Mouse (Mus musculus) G1E (cell line): ENCODE results near the gene Sun2. TPM values are rescaled to one million over a fixed set of nuclear protein-coding genes. Genes with fewer than 3 reads are reported as not detected.

ENCODE experiments used
- ATAC-seq: 2 replicates; pipeline ENCODE4 v1.8.0; 2016; ENCODE audit warnings: mild to moderate bottlenecking; ENCODE audit not compliant: insufficient number of reproducible peaks, poor library complexity, low FRiP score, severe bottlenecking; ENCODE audit errors: extremely low read depth
- DNase-seq: peaks from one replicate; pipeline ENCODE4 v3.0.0; 2012; ENCODE audit warnings: low spot score
- H3K27me3 ChIP-seq: 2 replicates; pipeline ENCODE4 v1.6.1; 2012; ENCODE audit warnings: mild to moderate bottlenecking, low read length, inconsistent platforms; ENCODE audit not compliant: insufficient read depth
- H3K36me3 ChIP-seq: replicated peaks from 2 replicates; pipeline ENCODE3; 2012; ENCODE audit warnings: mild to moderate bottlenecking, inconsistent platforms
- H3K4me1 ChIP-seq: 2 replicates; pipeline ENCODE4 v1.6.1; 2012; ENCODE audit warnings: low read depth, low read length, inconsistent platforms, mixed read lengths; ENCODE audit not compliant: insufficient read depth
- H3K4me3 ChIP-seq: 2 replicates; pipeline ENCODE4 v1.5.1; 2012; ENCODE audit warnings: low read depth, mild to moderate bottlenecking, inconsistent platforms, low read length, moderate library complexity, mixed read lengths
- H3K9me3 ChIP-seq: replicated peaks from 2 replicates; pipeline ENCODE4 v1.6.1; 2012; ENCODE audit warnings: inconsistent platforms
- CTCF ChIP-seq: IDR thresholded peaks from 2 replicates; pipeline ENCODE4 v1.5.1; 2012; ENCODE audit warnings: low read depth, low read length, inconsistent platforms, mixed read lengths
- GATA1 ChIP-seq: IDR thresholded peaks from 2 replicates; pipeline ENCODE4 v1.6.1; 2012; ENCODE audit warnings: borderline replicate concordance, low read length, inconsistent platforms, mixed read lengths
- GATA2 ChIP-seq: IDR thresholded peaks from 2 replicates; pipeline ENCODE4 v1.6.1; 2012; ENCODE audit warnings: low read depth, low read length, inconsistent platforms, borderline replicate concordance
- POLR2AphosphoS5 ChIP-seq: IDR thresholded peaks from 2 replicates; pipeline ENCODE4 v1.6.1; 2012; ENCODE audit warnings: low read depth, low read length, inconsistent platforms; ENCODE audit not compliant: insufficient replicate concordance
- TAL1 ChIP-seq: conservative IDR thresholded peaks from 2 replicates; pipeline ENCODE4 v1.6.1; 2012; ENCODE audit warnings: low read depth, low read length, inconsistent platforms, mixed read lengths
- polyA plus RNA-seq: library from polyadenylated mRNA; stranded (reverse); fragments of >175 nt; gene quantifications from 2 replicates; pipeline ENCODE4 v1.2.3, GENCODE M21; 2012
- total RNA-seq, 2 experiments: library from RNA; stranded (forward) in 1 of 2; stranded (reverse) in 1 of 2; fragments of 200-1000 nt in 1 of 2; fragments of >200 nt in 1 of 2; fragmentation: Nextera tagmentation in 1 of 2; gene quantifications; 2 replicates each; pipeline ENCODE4 v1.2.3; 2014 to 2017

Gene Sun2
- total and polyA plus RNA-seq, 3 experiments = 24.4 to 33.3 (median 30.1) TPM

DNA sequence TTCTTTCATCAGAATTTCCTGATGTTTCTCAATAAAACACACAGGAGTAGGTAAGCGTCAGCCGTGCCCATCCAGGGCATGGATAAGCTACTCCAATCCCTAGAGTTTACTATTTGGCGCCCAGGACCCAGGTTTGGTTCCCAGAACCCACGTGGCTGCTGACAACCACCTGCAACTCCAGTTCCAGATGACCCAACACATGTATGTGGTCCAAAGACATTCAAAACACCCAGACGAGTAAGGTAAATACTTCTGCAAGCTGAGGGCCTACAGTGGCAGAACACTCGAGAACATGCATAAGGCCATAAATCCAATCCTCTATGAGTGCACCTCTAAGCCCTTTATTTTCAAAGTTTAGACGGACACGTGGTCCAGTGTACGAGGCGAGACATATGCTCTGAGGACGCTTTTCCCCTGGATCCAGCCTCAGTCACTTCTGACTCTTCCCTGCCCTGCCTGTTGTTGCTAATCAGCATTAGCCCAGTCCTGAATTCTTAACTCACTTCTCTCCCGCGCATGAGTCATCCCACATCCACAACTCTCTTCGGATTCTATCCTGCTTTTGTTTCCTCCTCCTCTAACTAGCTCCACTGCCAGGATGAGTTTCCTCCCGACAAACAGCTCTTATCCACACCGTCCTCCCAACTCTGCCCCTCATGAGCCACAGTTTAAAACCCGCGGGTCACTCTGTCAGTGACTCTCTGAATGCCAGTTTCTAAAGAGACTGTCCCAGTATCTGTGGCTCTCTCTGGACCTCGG is 58.5 kb downstream of the Sun2 start:
- DNase-seq (no peak), ATAC-seq (no peak)
- TF ChIP-seq GATA2 (no peak), GATA1 (no peak), POLR2AphosphoS5 (no peak), TAL1 (no peak), CTCF (no peak)
- H3K4me3 ChIP-seq = peak overlapping the region; percentile 36; the same call in 1 of the 2 replicates
- peaks cover 67% of the 10 kb centered on the region for H3K36me3 ChIP-seq
- H3K4me1 ChIP-seq = peaks cover 73% of the 10 kb centered on the region
- H3K27me3 ChIP-seq = no peaks in the 10 kb centered on the region
- H3K9me3 ChIP-seq = no peaks in the 10 kb centered on the region

DNA sequence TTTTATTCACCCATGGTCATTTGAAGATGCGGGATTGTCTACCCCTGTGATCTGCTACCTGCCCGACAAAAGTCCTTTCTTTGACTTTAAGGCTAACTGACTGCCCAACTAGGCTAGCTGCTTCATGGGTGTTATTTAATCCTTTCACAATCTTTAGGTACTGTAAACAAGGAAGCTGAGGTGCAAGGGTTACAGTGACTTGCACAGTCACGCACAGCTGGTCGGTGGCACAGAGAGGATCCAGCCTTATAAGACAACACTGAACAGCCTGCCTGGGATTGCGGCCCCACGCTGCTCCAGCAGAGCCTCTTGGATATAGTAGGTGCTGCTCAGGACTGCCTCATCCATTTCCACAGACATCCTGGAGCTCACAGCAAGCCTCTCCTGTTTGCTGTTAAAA is 59.2 kb downstream of the Sun2 start:
- Histone ChIP-seq H3K4me1 (peaks cover 68% of the 10 kb centered on the region), H3K4me3 (peak overlapping the region; percentile 53; the same call in 1 of the 2 replicates), H3K27me3 (no peaks in the 10 kb centered on the region), H3K9me3 (no peaks in the 10 kb centered on the region), H3K36me3 (peaks cover 74% of the 10 kb centered on the region)
- ATAC-seq (no peak), DNase-seq (no peak)
- TF ChIP-seq GATA2 = no peak
- no peak for TF ChIP-seq POLR2AphosphoS5
- no peak for TF ChIP-seq CTCF
- no peak for TF ChIP-seq GATA1
- TF ChIP-seq TAL1 = no peak

DNA sequence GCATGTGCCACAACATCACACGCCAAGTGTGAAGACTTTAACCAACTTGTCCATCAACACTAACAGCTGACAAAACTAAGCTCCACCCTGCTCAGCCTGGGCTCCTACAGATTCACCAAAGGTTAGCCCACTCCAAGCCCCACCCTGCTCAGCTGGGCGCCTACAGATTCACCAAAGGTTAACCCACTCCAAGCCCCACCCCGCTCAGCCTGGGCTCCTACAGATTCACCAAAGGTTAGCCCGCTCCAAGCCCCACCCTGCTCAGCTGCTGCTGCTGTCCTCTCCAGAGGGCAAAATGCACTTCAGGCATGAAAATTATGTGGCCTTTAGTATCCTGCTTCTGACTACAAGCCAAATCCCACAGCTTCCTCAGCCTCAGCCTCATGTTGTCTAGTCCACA is 60.4 kb downstream of the Sun2 start:
- TF ChIP-seq POLR2AphosphoS5 (no peak), TAL1 (no peak), CTCF (no peak), GATA2 (no peak), GATA1 (no peak)
- ATAC-seq (no peak), DNase-seq (no peak)
- H3K9me3 ChIP-seq = no peaks in the 10 kb centered on the region
- no peaks in the 10 kb centered on the region for H3K27me3 ChIP-seq
- H3K36me3 ChIP-seq = peaks cover 85% of the 10 kb centered on the region
- peak overlapping the region; percentile 10; the same call in 1 of the 2 replicates for H3K4me3 ChIP-seq
- H3K4me1 ChIP-seq = peaks cover 73% of the 10 kb centered on the region

DNA sequence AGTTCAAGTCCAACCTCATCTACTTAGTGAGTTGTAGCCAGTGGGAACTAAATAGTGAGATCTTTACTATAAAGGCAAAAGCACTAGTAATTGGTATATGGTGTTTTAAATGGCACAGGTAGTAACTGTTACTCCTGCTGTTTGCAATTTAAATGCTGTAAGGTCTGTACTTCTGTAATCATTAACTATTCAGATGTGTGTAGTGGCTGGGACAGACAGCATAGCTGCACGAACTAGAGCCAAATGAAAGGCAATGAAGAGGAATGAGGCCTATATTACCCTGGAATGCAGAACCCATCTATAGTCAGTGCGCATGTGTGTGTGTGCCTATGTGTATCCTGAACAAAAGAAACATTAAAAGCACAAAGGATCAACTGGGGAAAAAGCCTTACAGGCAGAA is 64.4 kb downstream of the Sun2 start:
- DNase-seq = no peak
- Histone ChIP-seq H3K27me3 (no peaks in the 10 kb centered on the region), H3K4me1 (peaks cover 49% of the 10 kb centered on the region), H3K9me3 (no peaks in the 10 kb centered on the region), H3K36me3 (peaks cover 90% of the 10 kb centered on the region), H3K4me3 (no peak overlapping the region)
- no peak for ATAC-seq
- TF ChIP-seq GATA2 (no peak), TAL1 (no peak), GATA1 (no peak), POLR2AphosphoS5 (no peak), CTCF (no peak)

Other genes with a start within 250 kb of the Sun2 start
- gene Kcnj4, start 237.3 kb downstream of the Sun2 start, total RNA-seq (2014; fragmentation: Nextera tagmentation) = not detected in 2 replicates
- 0.05 TPM in 1 of 2 replicates, not detected in the other for gene Kcnj4, start 237.3 kb downstream of the Sun2 start, total RNA-seq (2017)
- gene Kcnj4, start 237.3 kb downstream of the Sun2 start, polyA plus RNA-seq = not detected in 2 replicates
- not detected in 2 replicates for gene Kdelr3, start 226.1 kb downstream of the Sun2 start, total RNA-seq (2014; fragmentation: Nextera tagmentation)
- gene Kdelr3, start 226.1 kb downstream of the Sun2 start, total RNA-seq (2017) = 0.05 TPM in 1 of 2 replicates, not detected in the other
- gene Kdelr3, start 226.1 kb downstream of the Sun2 start, polyA plus RNA-seq = not detected in 2 replicates
- gene Ddx17, start 195.8 kb downstream of the Sun2 start, total RNA-seq (2014; fragmentation: Nextera tagmentation) = 238 and 294 TPM in 2 replicates
- gene Ddx17, start 195.8 kb downstream of the Sun2 start, total RNA-seq (2017) = 191 and 220 TPM in 2 replicates
- gene Ddx17, start 195.8 kb downstream of the Sun2 start, polyA plus RNA-seq = 54.2 and 61.0 TPM in 2 replicates
- gene Dmc1, start 137.4 kb downstream of the Sun2 start, total RNA-seq (2014; fragmentation: Nextera tagmentation) = not detected in 2 replicates
- gene Dmc1, start 137.4 kb downstream of the Sun2 start, total RNA-seq (2017) = 0.29 TPM in 1 of 2 replicates, not detected in the other
- not detected in 2 replicates for gene Dmc1, start 137.4 kb downstream of the Sun2 start, polyA plus RNA-seq
- 0.90 and 3.4 TPM in 2 replicates for gene Fam227a, start 83.6 kb downstream of the Sun2 start, total RNA-seq (2014; fragmentation: Nextera tagmentation)
- gene Fam227a, start 83.6 kb downstream of the Sun2 start, total RNA-seq (2017) = 1.2 and 2.1 TPM in 2 replicates
- gene Fam227a, start 83.6 kb downstream of the Sun2 start, polyA plus RNA-seq = 0.11 and 0.13 TPM in 2 replicates
- gene Cby1, start 83.3 kb downstream of the Sun2 start, total RNA-seq (2014; fragmentation: Nextera tagmentation) = 9.9 and 18.5 TPM in 2 replicates
- 44.7 and 54.5 TPM in 2 replicates for gene Cby1, start 83.3 kb downstream of the Sun2 start, total RNA-seq (2017)
- 98.0 and 113 TPM in 2 replicates for gene Cby1, start 83.3 kb downstream of the Sun2 start, polyA plus RNA-seq
- gene Tomm22, start 71.7 kb downstream of the Sun2 start, total RNA-seq (2014; fragmentation: Nextera tagmentation) = 116 and 133 TPM in 2 replicates
- gene Tomm22, start 71.7 kb downstream of the Sun2 start, total RNA-seq (2017) = 144 and 169 TPM in 2 replicates
- 103 and 140 TPM in 2 replicates for gene Tomm22, start 71.7 kb downstream of the Sun2 start, polyA plus RNA-seq
- gene Josd1, start 54.6 kb downstream of the Sun2 start, total RNA-seq (2014; fragmentation: Nextera tagmentation) = 19.1 and 23.3 TPM in 2 replicates
- gene Josd1, start 54.6 kb downstream of the Sun2 start, total RNA-seq (2017) = 21.6 and 21.9 TPM in 2 replicates
- 16.7 and 22.6 TPM in 2 replicates for gene Josd1, start 54.6 kb downstream of the Sun2 start, polyA plus RNA-seq
- gene Gtpbp1, start 51.7 kb downstream of the Sun2 start, total RNA-seq (2014; fragmentation: Nextera tagmentation) = 63.7 and 74.7 TPM in 2 replicates
- 54.8 and 58.6 TPM in 2 replicates for gene Gtpbp1, start 51.7 kb downstream of the Sun2 start, total RNA-seq (2017)
- gene Gtpbp1, start 51.7 kb downstream of the Sun2 start, polyA plus RNA-seq = 108 and 116 TPM in 2 replicates
- 15.2 and 19.5 TPM in 2 replicates for gene Dnal4, start 35.3 kb upstream of the Sun2 start, total RNA-seq (2014; fragmentation: Nextera tagmentation)
- 13.1 and 13.9 TPM in 2 replicates for gene Dnal4, start 35.3 kb upstream of the Sun2 start, total RNA-seq (2017)
- gene Dnal4, start 35.3 kb upstream of the Sun2 start, polyA plus RNA-seq = 25.7 and 29.7 TPM in 2 replicates
- not detected in 2 replicates for gene Nptxr, start 62.2 kb upstream of the Sun2 start, total RNA-seq (2014; fragmentation: Nextera tagmentation)
- under 0.01 and 0.05 TPM in 2 replicates for gene Nptxr, start 62.2 kb upstream of the Sun2 start, total RNA-seq (2017)
- gene Nptxr, start 62.2 kb upstream of the Sun2 start, polyA plus RNA-seq = 0.01 and 0.03 TPM in 2 replicates
- not detected in 2 replicates for gene Npcd, start 91.7 kb upstream of the Sun2 start, total RNA-seq (2014; fragmentation: Nextera tagmentation)
- gene Npcd, start 91.7 kb upstream of the Sun2 start, total RNA-seq (2017) = not detected in 2 replicates
- gene Npcd, start 91.7 kb upstream of the Sun2 start, polyA plus RNA-seq = not detected in 2 replicates
- gene Cbx6, start 92.2 kb upstream of the Sun2 start, total RNA-seq (2014; fragmentation: Nextera tagmentation) = 0.73 and 5.9 TPM in 2 replicates
- gene Cbx6, start 92.2 kb upstream of the Sun2 start, total RNA-seq (2017) = 1.4 and 1.6 TPM in 2 replicates
- 6.1 and 8.7 TPM in 2 replicates for gene Cbx6, start 92.2 kb upstream of the Sun2 start, polyA plus RNA-seq
- gene Apobec3, start 149.1 kb upstream of the Sun2 start, total RNA-seq (2014; fragmentation: Nextera tagmentation) = 33.7 and 97.1 TPM in 2 replicates
- gene Apobec3, start 149.1 kb upstream of the Sun2 start, total RNA-seq (2017) = 27.2 and 39.8 TPM in 2 replicates
- 1.1 and 2.6 TPM in 2 replicates for gene Apobec3, start 149.1 kb upstream of the Sun2 start, polyA plus RNA-seq
- gene Cbx7, start 228.6 kb upstream of the Sun2 start, total RNA-seq (2014; fragmentation: Nextera tagmentation) = 8.4 and 9.0 TPM in 2 replicates
- gene Cbx7, start 228.6 kb upstream of the Sun2 start, total RNA-seq (2017) = 2.0 and 2.7 TPM in 2 replicates
- 8.9 and 9.5 TPM in 2 replicates for gene Cbx7, start 228.6 kb upstream of the Sun2 start, polyA plus RNA-seq